Comparison of ENCODE assay signal across 8 mouse cellular contexts in genomic region chr3:36340889-36341533, GRCm38 (mm10).
DNase-seq lines count a peak whose midpoint lies in the region; ATAC-seq and TF ChIP-seq lines count a peak whose summit lies in the region.

No protein-coding gene starts in this region.

- H3K36me3 ChIP-seq in limb, embryonic 14.5 days (ENCODE audit: control insufficient read depth, insufficient read depth, low read length) = no peaks in the 10 kb centered on the region
- H3K36me3 ChIP-seq in limb, embryonic 10.5 days = no peaks in the 10 kb centered on the region
- H3K36me3 ChIP-seq in midbrain, embryonic 13.5 days = no peaks in the 10 kb centered on the region
- no peaks in the 10 kb centered on the region for H3K36me3 ChIP-seq in forebrain, postnatal 0 days (ENCODE audit: insufficient read depth)

- H3K9ac ChIP-seq in limb, embryonic 14.5 days (ENCODE audit: low read depth, low read length, severe bottlenecking) = no peak overlapping the region
- no peak overlapping the region for H3K9ac ChIP-seq in midbrain, embryonic 13.5 days (replicated peaks)
- no peak overlapping the region for H3K9ac ChIP-seq in forebrain, postnatal 0 days

- no peak for TF ChIP-seq CTCF in olfactory bulb, adult 2 months (IDR thresholded peaks at IDR 0.05; ENCODE audit: insufficient read depth, low read depth, low read length)
- no peak for TF ChIP-seq CTCF in forebrain, postnatal 0 days (IDR thresholded peaks at IDR 0.05; ENCODE audit: low read depth)

- no peak overlapping the region for H3K4me3 ChIP-seq in limb, embryonic 14.5 days (replicated peaks; ENCODE audit: low read length)
- no peak overlapping the region for H3K4me3 ChIP-seq in limb, embryonic 10.5 days
- H3K4me3 ChIP-seq in olfactory bulb, adult 2 months (ENCODE audit: insufficient read depth, low read depth, low read length) = no peak overlapping the region
- no peak overlapping the region for H3K4me3 ChIP-seq in midbrain, embryonic 13.5 days (replicated peaks)
- no peak overlapping the region for H3K4me3 ChIP-seq in forebrain, postnatal 0 days (ENCODE audit: low read depth, low read length)

- peak; percentile 44 for DNase-seq in limb, embryonic 14.5 days (ENCODE audit: low spot score)
- no peak for DNase-seq in limb, embryonic 10.5 days (ENCODE audit: low spot score)
- DNase-seq in adrenal gland, postnatal 14 days = peak; percentile 77
- DNase-seq in kidney, postnatal 36 days = peak; percentile 15 to 60
- no peak for DNase-seq in MN1 (ENCODE audit: low spot score)
- no peak for DNase-seq in forebrain, postnatal 0 days

- no peak overlapping the region for H3K4me2 ChIP-seq in limb, embryonic 14.5 days (replicated peaks; ENCODE audit: low read depth, low read length, severe bottlenecking)
- no peak overlapping the region for H3K4me2 ChIP-seq in midbrain, embryonic 13.5 days (replicated peaks)
- no peak overlapping the region for H3K4me2 ChIP-seq in forebrain, postnatal 0 days (ENCODE audit: low read depth)

- no peak overlapping the region for H3K27ac ChIP-seq in limb, embryonic 14.5 days (replicated peaks; ENCODE audit: low read depth, low read length)
- H3K27ac ChIP-seq in limb, embryonic 10.5 days = no peak overlapping the region
- peak overlapping the region; percentile 2; the same call in 1 of the 2 replicates for H3K27ac ChIP-seq in olfactory bulb, adult 2 months (ENCODE audit: insufficient read depth, low read depth, low read length)
- H3K27ac ChIP-seq in midbrain, embryonic 13.5 days = no peak overlapping the region
- H3K27ac ChIP-seq in forebrain, postnatal 0 days (ENCODE audit: low read depth, low read length) = no peak overlapping the region

- H3K9me3 ChIP-seq in limb, embryonic 14.5 days (ENCODE audit: control insufficient read depth, low read length) = no peaks in the 10 kb centered on the region
- H3K9me3 ChIP-seq in limb, embryonic 10.5 days (replicated peaks) = no peaks in the 10 kb centered on the region
- H3K9me3 ChIP-seq in midbrain, embryonic 13.5 days = no peaks in the 10 kb centered on the region
- H3K9me3 ChIP-seq in forebrain, postnatal 0 days (ENCODE audit: low read length) = no peaks in the 10 kb centered on the region

- H3K4me1 ChIP-seq in limb, embryonic 14.5 days (ENCODE audit: control insufficient read depth, insufficient read depth, low read length) = no peaks in the 10 kb centered on the region
- no peaks in the 10 kb centered on the region for H3K4me1 ChIP-seq in limb, embryonic 10.5 days
- peaks cover 3% of the 10 kb centered on the region for H3K4me1 ChIP-seq in olfactory bulb, adult 2 months (ENCODE audit: control insufficient read depth, insufficient read depth, low read length)
- H3K4me1 ChIP-seq in midbrain, embryonic 13.5 days (replicated peaks) = no peaks in the 10 kb centered on the region
- H3K4me1 ChIP-seq in forebrain, postnatal 0 days (ENCODE audit: insufficient read depth) = no peaks in the 10 kb centered on the region

- 57% methylated on average over 6 of the region's 6 CpGs for WGBS in limb, embryonic 14.5 days
- WGBS in limb, embryonic 10.5 days = 80% methylated on average over 6 of the region's 6 CpGs
- WGBS in olfactory bulb, adult 2 months = 29% methylated on average over 6 of the region's 6 CpGs
- 79% methylated on average over 6 of the region's 6 CpGs for WGBS in midbrain, embryonic 13.5 days
- WGBS in forebrain, postnatal 0 days = 69% methylated on average over 6 of the region's 6 CpGs

- ATAC-seq in limb, embryonic 14.5 days (ENCODE audit: low FRiP score, low read depth) = no peak
- no peak for ATAC-seq in midbrain, embryonic 13.5 days
- ATAC-seq in forebrain, postnatal 0 days = no peak

- H3K27me3 ChIP-seq in limb, embryonic 14.5 days (ENCODE audit: control insufficient read depth, insufficient read depth, low read length) = no peaks in the 10 kb centered on the region
- no peaks in the 10 kb centered on the region for H3K27me3 ChIP-seq in limb, embryonic 10.5 days (ENCODE audit: low read depth, poor library complexity, severe bottlenecking)
- no peaks in the 10 kb centered on the region for H3K27me3 ChIP-seq in midbrain, embryonic 13.5 days
- no peaks in the 10 kb centered on the region for H3K27me3 ChIP-seq in forebrain, postnatal 0 days (ENCODE audit: insufficient read depth, low read length)

- TF ChIP-seq POLR2A in limb, embryonic 14.5 days (IDR thresholded peaks at IDR 0.05; ENCODE audit: borderline replicate concordance, extremely low read depth, insufficient read depth, insufficient read length) = no peak
- TF ChIP-seq POLR2A in olfactory bulb, adult 2 months (IDR thresholded peaks at IDR 0.05; ENCODE audit: insufficient read depth, low read depth, low read length) = no peak

Comparison
In these comparisons a context has a peak if more than half of its experiments do, and no peak if none do; other contexts are left out.
1. DNase-seq: peak in limb, embryonic 14.5 days (single experiment), adrenal gland, postnatal 14 days (single experiment) and kidney, postnatal 36 days (2 of 2); none in limb, embryonic 10.5 days (single experiment), MN1 (single experiment) and forebrain, postnatal 0 days (single experiment).